Mouse (Mus musculus): ENCODE measurements at regions not wholly inside any gene's neighbourhood (a gene's known extent, or its start where the extent isn't known, plus 50 kb on each side); places are given as distances from the start of the nearest gene placed in this dataset.

GRCm38 (mm10) chr12:91956411-91956810, 107.5 kb upstream of the Sel1l start:
- no peak for TF ChIP-seq CTCF (conservative IDR thresholded peaks at IDR 0.05; ENCODE audit: insufficient read depth, insufficient read length, low read depth, low read length)
- no peak for TF ChIP-seq POLR2A (IDR thresholded peaks at IDR 0.05; ENCODE audit: low read depth, low read length)
